Mouse (Mus musculus): ENCODE results near the gene Cox4i1.

GRCm38 (mm10) chr8:120705163-120705562 is 37.1 kb downstream of the Cox4i1 start:
- no peak for TF ChIP-seq POLR2A (IDR thresholded peaks at IDR 0.05; ENCODE audit: insufficient read depth, low read depth, low read length)
- TF ChIP-seq CTCF (IDR thresholded peaks at IDR 0.05; ENCODE audit: insufficient read depth, low read depth, low read length): no peak

Measured in olfactory bulb, adult 2 months (tissue).